Mouse (Mus musculus): ENCODE results near the gene Ankrd13d.

Ankrd13d gene

GRCm38 (mm10) chr19:4282898-4283553, at the start of gene Ankrd13d:
Gene Ankrd13d (minus strand): TSS chr19:4283137.
- DNase-seq (ENCODE audit: low spot score in 2 of 2) = peak; percentile 94

DNA sequence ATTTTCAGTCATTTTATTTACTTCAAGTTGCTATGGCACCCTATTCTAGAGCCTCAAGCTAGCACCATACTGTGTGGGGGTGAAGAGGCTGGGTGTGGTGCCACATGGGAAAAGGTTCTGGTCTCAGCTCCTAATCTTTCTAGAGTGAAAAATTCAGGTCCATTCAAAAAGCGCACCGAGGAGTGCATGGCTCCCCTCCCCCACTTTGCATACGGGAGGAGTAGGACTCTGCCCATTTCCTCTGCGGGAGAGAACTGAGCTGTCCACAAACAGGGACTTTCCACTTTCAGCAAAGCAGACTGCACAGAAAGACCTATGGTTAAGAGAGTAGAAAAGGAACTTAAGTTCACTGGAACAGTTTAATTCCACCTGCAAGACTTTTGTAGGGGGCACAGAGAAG, 49.7 kb upstream of the Ankrd13d start:
- peak in 1 of 2 experiments; percentile 23 for DNase-seq (ENCODE audit: low spot score in 2 of 2)

DNA sequence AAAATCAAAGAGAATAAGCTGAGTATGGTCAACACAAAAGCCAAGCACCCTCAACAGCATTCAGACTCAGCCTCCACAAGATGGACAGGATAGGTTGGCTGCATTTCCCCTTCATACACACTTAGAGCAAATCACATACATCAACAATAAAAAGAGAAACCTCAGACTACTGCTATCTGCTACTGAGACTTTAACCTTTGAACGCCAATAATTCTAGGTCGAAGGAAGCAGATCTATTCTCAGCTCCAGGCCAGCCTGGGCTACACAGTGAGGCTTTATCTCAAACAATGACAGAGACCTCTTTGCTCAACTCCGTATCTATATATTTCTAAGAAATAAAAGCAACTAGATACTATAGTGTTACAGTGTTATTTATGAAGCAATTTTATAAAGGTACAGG, 48.3 kb upstream of the Ankrd13d start:
- no peak for DNase-seq (ENCODE audit: low spot score in 2 of 2)

- no peak for DNase-seq (ENCODE audit: low spot score in 2 of 2)
Observed at GRCm38 (mm10) chr19:4330603-4331002, 47.7 kb upstream of the Ankrd13d start.

DNA sequence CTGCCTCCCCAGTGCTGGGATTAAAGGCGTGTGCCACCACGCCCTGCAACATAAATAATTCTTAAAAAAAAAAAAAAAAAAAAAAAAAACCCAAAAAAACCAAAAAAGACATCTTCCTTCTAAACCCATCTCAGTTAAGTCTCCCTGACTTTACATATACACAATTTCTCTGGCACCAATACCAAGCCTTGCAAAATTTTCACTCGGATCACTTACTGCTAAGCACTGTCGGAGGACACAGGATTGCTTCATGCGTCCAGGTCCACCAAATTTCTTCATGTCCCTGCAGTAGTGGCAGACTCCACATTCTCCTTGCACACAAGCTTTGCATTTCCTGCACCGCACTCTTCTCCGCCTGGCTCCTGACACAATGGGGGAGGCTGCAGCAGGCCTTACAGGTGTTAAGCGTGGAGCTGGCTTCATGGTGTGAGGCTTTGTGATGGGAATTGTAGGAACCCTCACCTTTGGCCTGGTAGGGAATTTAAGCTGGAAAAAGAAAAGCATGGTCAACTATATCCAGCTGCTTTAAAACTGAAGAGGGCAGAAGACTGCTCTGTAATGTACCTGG, 45.9 kb upstream of the Ankrd13d start:
- DNase-seq (ENCODE audit: low spot score in 2 of 2) = no peak

GRCm38 (mm10) chr19:4326881-4327280, 43.9 kb upstream of the Ankrd13d start:
- DNase-seq (ENCODE audit: low spot score in 2 of 2) = no peak

- DNase-seq (ENCODE audit: low spot score in 2 of 2) = no peak
Observed at GRCm38 (mm10) chr19:4326106-4326505, 43.2 kb upstream of the Ankrd13d start.

- no peak for DNase-seq (ENCODE audit: low spot score in 2 of 2)
Observed at GRCm38 (mm10) chr19:4322134-4322533, 39.2 kb upstream of the Ankrd13d start.

DNA sequence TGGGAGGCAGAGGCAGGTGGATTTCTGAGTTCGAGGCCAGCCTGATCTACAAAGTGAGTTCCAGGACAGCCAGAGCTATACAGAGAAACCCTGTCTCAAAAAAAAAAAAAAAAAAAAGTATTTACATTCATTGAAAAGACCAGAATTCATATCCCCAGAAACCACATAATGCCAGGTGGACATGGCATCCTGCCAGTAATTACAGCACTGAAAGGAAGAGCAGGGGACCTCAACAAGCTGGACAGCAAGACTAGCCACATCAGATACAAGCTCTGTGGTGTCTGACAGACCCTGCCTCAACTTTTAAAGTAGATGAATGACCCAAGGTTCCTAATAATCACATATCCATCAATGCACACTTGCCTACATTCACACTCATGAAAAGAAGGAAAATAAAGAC, 38.7 kb upstream of the Ankrd13d start:
- no peak for DNase-seq (ENCODE audit: low spot score in 2 of 2)

GRCm38 (mm10) chr19:4319272-4319671, 36.3 kb upstream of the Ankrd13d start:
- no peak for DNase-seq (ENCODE audit: low spot score in 2 of 2)

- DNase-seq (ENCODE audit: low spot score in 2 of 2) = no peak
Observed at GRCm38 (mm10) chr19:4317181-4317580, 34.2 kb upstream of the Ankrd13d start.

DNA sequence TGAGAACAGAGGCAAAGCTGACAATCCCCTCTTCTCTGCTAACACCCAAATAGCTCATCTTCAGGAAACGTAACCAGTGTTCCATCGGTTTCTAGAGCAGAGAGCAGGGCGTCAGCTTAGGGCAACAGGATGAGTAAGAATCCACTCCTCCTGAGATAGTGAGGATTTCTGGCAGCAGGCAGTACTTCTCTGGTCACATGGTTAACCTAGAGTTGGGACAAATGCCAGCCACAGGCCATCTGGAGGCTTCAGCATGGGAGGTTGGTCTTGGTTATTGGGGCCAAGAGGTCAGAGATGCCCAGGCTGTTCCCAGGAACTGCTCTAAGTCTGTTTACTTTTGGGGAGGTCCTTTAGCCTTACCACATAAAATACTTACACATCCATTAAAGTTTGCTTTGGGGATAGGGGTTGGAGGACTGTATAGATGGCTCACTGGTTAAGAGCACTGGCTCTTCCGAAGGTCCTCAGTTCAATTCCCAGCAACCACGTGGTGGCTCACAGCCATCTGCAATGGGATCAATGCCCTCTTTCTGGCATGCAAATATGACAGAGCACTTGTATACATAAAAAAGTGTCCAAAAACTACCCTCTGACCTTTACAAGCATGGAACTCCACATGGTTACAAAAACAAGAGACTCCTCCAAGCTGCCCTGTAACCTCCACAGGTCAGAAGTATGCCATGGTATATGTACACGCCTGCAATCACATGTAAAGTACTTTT, 32.4 kb upstream of the Ankrd13d start:
- DNase-seq (ENCODE audit: low spot score in 2 of 2) = no peak

DNA sequence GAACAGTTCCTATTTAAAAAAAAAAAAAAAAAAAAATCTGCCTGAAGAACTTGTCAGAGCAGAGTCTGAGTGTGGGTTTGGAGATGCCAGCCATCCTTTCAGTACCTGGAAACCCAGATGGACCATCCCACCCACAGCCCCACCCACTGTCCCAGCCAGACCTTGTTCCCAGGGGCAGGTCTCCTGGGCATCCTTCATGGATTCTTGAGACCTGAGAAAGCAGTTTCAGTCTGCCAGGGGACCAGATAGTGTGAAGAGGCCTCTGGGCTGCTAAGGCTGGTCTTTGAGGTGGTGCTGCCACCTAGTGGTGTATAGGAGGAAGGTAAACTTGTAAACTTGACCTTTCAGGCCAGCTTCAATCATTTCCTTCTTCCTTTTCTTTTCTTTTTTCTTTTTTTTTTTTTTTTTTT, 26.8 kb upstream of the Ankrd13d start:
- DNase-seq (ENCODE audit: low spot score in 2 of 2) = no peak

GRCm38 (mm10) chr19:4309302-4309701, 26.4 kb upstream of the Ankrd13d start:
- no peak for DNase-seq (ENCODE audit: low spot score in 2 of 2)

DNA sequence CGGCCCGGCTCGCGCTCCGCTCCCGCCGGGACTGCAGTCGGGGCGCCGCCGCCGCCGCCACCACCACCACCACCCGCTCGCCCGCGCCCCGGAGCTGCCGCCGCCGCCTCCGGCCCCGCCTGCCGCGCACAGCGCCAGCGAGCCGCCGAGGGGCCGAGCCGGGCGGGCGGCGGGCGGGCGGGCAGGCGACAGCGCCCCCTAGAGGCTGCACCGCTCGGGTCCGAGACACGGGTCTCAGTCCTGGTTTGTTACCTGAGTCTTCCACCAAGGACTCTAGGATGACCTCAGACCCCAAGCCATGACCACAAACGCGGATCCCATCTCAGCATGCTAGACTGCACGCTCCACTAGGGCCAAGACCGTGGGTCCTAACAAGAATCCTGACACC, 23.2 kb upstream of the Ankrd13d start, which contains the start of gene Grk2:
Grk2 (minus strand) TSS at position 33 of the 388 bp plus-strand sequence.
- peak; percentile 49 to 62 for DNase-seq (ENCODE audit: low spot score in 2 of 2)

DNA sequence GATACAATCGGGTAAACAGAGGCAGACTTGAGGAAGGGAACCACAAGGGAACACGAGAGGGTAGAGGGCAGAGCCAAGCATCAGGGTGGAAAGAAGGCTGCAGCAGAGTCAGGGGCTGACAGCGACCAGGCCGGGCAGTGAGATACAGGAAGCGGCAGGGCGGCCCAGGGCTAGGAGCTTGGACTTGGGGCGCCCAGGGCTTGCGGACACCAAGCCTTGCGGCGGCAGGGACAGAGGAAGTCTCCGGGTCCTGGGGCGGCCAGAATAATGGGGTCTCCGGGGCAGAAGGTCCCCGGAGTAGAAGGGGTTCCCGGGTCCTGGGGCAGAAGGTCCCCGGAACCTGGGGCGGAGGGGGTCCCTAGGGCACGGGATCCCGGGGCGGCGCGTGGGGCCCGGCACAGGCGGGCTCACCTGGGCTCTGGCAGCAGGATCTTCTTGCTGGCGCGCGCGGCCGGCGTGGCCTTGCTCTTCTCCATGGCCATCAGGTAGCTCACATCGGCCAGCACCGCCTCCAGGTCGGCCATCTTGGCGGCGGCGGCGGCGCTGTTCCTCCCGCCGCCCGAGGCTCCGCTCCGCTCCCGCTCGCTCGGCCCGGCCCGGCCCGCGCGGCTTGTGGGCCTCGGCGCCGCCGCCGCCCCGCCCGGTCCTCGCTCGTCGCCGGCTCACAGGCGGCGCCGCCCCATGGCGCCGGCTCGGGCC, 22.7 kb upstream of the Ankrd13d start:
- DNase-seq (ENCODE audit: low spot score in 2 of 2) = no peak

DNA sequence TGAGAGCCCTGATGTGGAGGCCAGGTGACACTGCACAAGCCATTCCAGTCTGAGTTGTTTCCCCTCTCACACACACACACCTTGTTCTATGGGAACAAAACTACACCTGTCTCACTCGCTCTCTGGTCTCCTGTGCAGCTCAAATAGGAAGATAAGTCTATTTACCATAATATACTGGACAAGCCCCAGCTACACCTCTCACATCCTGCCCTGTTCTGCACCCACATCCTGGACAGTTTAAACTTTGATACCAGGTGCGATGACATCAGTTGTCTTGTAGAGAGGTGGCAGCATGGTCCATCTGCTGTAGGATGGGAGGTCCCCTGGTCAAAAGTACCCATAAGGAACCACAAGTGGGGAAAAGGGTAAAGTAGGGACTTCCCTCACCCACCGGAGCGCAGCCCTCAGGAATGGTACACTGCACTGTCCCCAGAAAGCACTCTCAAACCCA, 22.0 kb upstream of the Ankrd13d start:
- DNase-seq (ENCODE audit: low spot score in 2 of 2) = no peak

DNA sequence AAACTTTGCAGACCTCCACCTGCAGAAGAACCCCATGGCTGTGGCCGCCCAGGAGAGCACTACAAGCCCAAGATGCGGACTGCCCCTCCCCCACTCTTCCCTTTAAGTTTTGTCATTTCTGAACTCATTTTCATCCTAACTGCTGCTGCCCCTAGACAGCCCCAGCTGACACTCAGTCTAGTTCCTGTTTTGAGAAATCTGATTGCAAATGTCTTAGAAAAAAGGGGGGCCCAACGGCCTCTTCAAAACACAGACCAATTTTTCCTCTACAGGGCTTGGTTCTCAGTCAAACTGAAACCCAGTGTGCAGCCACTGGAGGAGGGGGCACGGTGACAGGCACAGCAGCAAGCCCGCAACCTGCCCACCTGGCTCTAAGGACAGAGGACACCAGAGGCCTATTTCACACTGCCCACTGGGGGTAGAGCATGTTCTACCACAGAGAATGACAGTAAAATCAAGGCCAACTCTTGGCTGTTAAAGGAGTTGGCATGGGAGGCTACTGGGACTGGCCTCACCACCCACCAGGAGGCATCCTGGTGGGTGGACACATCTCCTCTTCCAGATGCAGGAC, 21.4 kb upstream of the Ankrd13d start:
- DNase-seq (ENCODE audit: low spot score in 2 of 2) = no peak

- DNase-seq (ENCODE audit: low spot score in 2 of 2) = no peak
Observed at GRCm38 (mm10) chr19:4303640-4303995, 20.7 kb upstream of the Ankrd13d start.

DNA sequence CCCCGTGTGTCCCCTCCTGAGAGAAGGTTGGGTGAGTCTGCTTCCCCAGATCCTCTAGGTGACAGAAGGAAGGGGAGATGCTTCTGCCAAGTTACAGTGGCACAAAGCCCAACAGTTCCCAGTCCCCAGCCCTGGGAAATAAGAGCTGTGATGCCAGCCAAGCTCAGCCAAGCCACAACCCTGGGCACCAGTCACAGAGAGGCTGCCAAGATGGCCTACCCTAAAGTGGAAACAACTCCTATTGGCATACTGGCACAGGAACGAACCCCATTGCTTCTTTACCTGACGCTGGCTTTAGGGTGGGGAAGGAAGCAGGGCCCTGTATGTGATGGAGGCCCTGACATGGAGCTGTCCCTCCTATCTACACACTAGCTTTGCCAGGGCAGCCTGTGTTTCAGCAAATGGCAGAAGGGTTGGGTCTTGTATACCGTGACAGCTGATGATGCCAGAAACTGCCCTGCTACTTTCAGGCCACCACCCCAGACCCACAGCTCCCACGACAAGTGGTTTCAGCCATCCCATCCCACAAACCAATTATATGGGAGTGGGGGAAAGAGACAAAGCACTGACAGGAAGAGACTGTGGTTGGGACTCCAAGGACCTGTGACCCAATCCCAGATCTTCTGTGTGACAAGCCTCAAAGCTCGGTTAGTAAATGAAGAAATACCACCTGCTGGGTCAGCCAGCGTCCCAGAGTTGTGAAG, 20.2 kb upstream of the Ankrd13d start:
- peak in 1 of 2 experiments; percentile 35 for DNase-seq (ENCODE audit: low spot score in 2 of 2)
